Mouse (Mus musculus) testis, adult 2 months (tissue): ENCODE measurements around the gene C9. TPM values are rescaled to one million over a fixed set of nuclear protein-coding genes. Genes with fewer than 3 reads are reported as not detected.
A peak's percentile ranks its signal among the peaks of the same experiment; 100 is the strongest.

Experiments used
- H3K27ac ChIP-seq: fragments of 200-500 bp; 2 replicates; pipeline ENCODE4 v1.5.1; 2012; ENCODE audit warnings: low read depth, low read length; ENCODE audit not compliant: control insufficient read depth, insufficient read depth
- H3K27me3 ChIP-seq: fragments of 200-500 bp; 2 replicates; pipeline ENCODE4 v1.6.1; 2012; ENCODE audit warnings: mild to moderate bottlenecking, low read length, moderate library complexity; ENCODE audit not compliant: control insufficient read depth, insufficient read depth
- H3K36me3 ChIP-seq: fragments of 200-500 bp; 2 replicates; pipeline ENCODE4 v1.6.1; 2012; ENCODE audit warnings: mild to moderate bottlenecking, low read length; ENCODE audit not compliant: control insufficient read depth, insufficient read depth
- H3K4me1 ChIP-seq: fragments of 200-500 bp; 2 replicates; pipeline ENCODE4 v1.6.1; 2012; ENCODE audit warnings: low read length; ENCODE audit not compliant: control insufficient read depth, insufficient read depth
- H3K4me3 ChIP-seq: fragments of 200-500 bp; 2 replicates; pipeline ENCODE4 v1.5.1; 2012; ENCODE audit warnings: low read depth, mild to moderate bottlenecking, low read length, moderate library complexity, mixed read lengths; ENCODE audit not compliant: control insufficient read depth
- CTCF ChIP-seq: fragments of 200-500 bp; IDR thresholded peaks from 2 replicates; pipeline ENCODE4 v1.5.1; 2012; ENCODE audit warnings: low read depth, mild to moderate bottlenecking, inconsistent platforms, low read length, moderate library complexity; ENCODE audit not compliant: control insufficient read depth, insufficient read depth, insufficient replicate concordance
- POLR2A ChIP-seq: fragments of 200-500 bp; IDR thresholded peaks from 2 replicates; pipeline ENCODE4 v1.6.1; 2012; ENCODE audit warnings: low read depth, mild to moderate bottlenecking, inconsistent platforms, low read length, moderate library complexity; ENCODE audit not compliant: control insufficient read depth
- polyA plus RNA-seq: library from polyadenylated mRNA; depleted of rRNA; stranded (reverse); fragments of >200 nt; gene quantifications from 2 replicates; pipeline ENCODE4 v1.2.3, GENCODE M21; 2012

C9 gene
- polyA plus RNA-seq, 1 experiment, result not detected

GRCm38 (mm10) chr15:6410161-6410560 is 35.0 kb upstream of the C9 start:
- H3K4me3 ChIP-seq, result no peak overlapping the region
- no peak overlapping the region for H3K27ac ChIP-seq
- no peaks in the 10 kb centered on the region for H3K36me3 ChIP-seq
- no peaks in the 10 kb centered on the region for H3K27me3 ChIP-seq
- H3K4me1 ChIP-seq, result no peaks in the 10 kb centered on the region
- TF ChIP-seq CTCF (no peak), POLR2A (no peak)

- Histone ChIP-seq H3K4me1 (no peaks in the 10 kb centered on the region), H3K4me3 (no peak overlapping the region), H3K27me3 (no peaks in the 10 kb centered on the region), H3K36me3 (no peaks in the 10 kb centered on the region), H3K27ac (no peak overlapping the region)
- TF ChIP-seq CTCF (no peak), POLR2A (no peak)
Measured at GRCm38 (mm10) chr15:6411334-6411733, 33.8 kb upstream of the C9 start.

GRCm38 (mm10) chr15:6415317-6415716 is 29.8 kb upstream of the C9 start:
- no peaks in the 10 kb centered on the region for H3K4me1 ChIP-seq
- TF ChIP-seq POLR2A (no peak), CTCF (no peak)
- H3K4me3 ChIP-seq, result no peak overlapping the region
- no peak overlapping the region for H3K27ac ChIP-seq
- no peaks in the 10 kb centered on the region for H3K27me3 ChIP-seq
- H3K36me3 ChIP-seq, result no peaks in the 10 kb centered on the region

- Histone ChIP-seq H3K4me3 (no peak overlapping the region), H3K27ac (no peak overlapping the region), H3K4me1 (no peaks in the 10 kb centered on the region; the same call in 1 of the 2 replicates), H3K27me3 (no peaks in the 10 kb centered on the region), H3K36me3 (no peaks in the 10 kb centered on the region)
- TF ChIP-seq POLR2A (no peak), CTCF (no peak)
Measured at GRCm38 (mm10) chr15:6431777-6432176, 13.3 kb upstream of the C9 start.

- no peaks in the 10 kb centered on the region for H3K27me3 ChIP-seq
- no peak overlapping the region for H3K4me3 ChIP-seq
- H3K27ac ChIP-seq, result no peak overlapping the region
- H3K4me1 ChIP-seq, result no peaks in the 10 kb centered on the region; the same call in 1 of the 2 replicates
- H3K36me3 ChIP-seq, result no peaks in the 10 kb centered on the region
- TF ChIP-seq POLR2A (no peak), CTCF (no peak)
Measured at GRCm38 (mm10) chr15:6432411-6432810, 12.7 kb upstream of the C9 start.

GRCm38 (mm10) chr15:6435281-6435680 is 9.8 kb upstream of the C9 start:
- Histone ChIP-seq H3K36me3 (no peaks in the 10 kb centered on the region), H3K27ac (no peak overlapping the region), H3K27me3 (no peaks in the 10 kb centered on the region), H3K4me3 (no peak overlapping the region), H3K4me1 (no peaks in the 10 kb centered on the region)
- TF ChIP-seq CTCF (no peak), POLR2A (no peak)

GRCm38 (mm10) chr15:6435773-6436172 is 9.4 kb upstream of the C9 start:
- H3K27me3 ChIP-seq, result no peaks in the 10 kb centered on the region
- no peaks in the 10 kb centered on the region for H3K4me1 ChIP-seq
- H3K4me3 ChIP-seq, result no peak overlapping the region
- no peak overlapping the region for H3K27ac ChIP-seq
- no peaks in the 10 kb centered on the region for H3K36me3 ChIP-seq
- peak; percentile 18; the same call in 1 of the 2 replicates for TF ChIP-seq CTCF
- no peak for TF ChIP-seq POLR2A

- H3K4me3 ChIP-seq, result no peak overlapping the region
- TF ChIP-seq POLR2A, result no peak
- no peak for TF ChIP-seq CTCF
- H3K4me1 ChIP-seq, result no peaks in the 10 kb centered on the region
- no peak overlapping the region for H3K27ac ChIP-seq
- no peaks in the 10 kb centered on the region for H3K36me3 ChIP-seq
- H3K27me3 ChIP-seq, result no peaks in the 10 kb centered on the region
Measured at GRCm38 (mm10) chr15:6438685-6439084, 6.4 kb upstream of the C9 start.
